Mouse (Mus musculus) intestine, embryonic 14.5 days (tissue): ENCODE measurements around the gene Srebf1. TPM values are rescaled to one million over a fixed set of nuclear protein-coding genes. Genes with fewer than 3 reads are reported as not detected.

Source experiments
- ATAC-seq: fragments of 200-750 bp; cut with Nextera tagmentation; replicated peaks from 2 replicates; pipeline ENCODE4 v1.8.0; 2017; ENCODE audit warnings: low read depth, moderate number of reproducible peaks, moderate TSS enrichment, moderate library complexity; ENCODE audit not compliant: low FRiP score, low TSS enrichment
- DNase-seq: peaks from one replicate; pipeline ENCODE4 v3.0.0-alpha.2; 2018; ENCODE audit warnings: low spot score
- H3K27ac ChIP-seq: fragments of 300-500 bp; sonication (generic); 2 replicates; pipeline ENCODE4 v1.5.1; 2014; ENCODE audit warnings: low read depth, mild to moderate bottlenecking, control low read depth
- H3K27me3 ChIP-seq: fragments of 300-500 bp; sonication (generic); replicated peaks from 2 replicates; pipeline ENCODE4 v1.6.1; 2014; ENCODE audit warnings: low read length, control low read depth; ENCODE audit not compliant: control insufficient read depth, insufficient read depth
- H3K36me3 ChIP-seq: fragments of 300-500 bp; sonication (generic); 2 replicates; pipeline ENCODE4 v1.6.1; 2014; ENCODE audit warnings: low read length, control low read depth; ENCODE audit not compliant: control insufficient read depth, insufficient read depth
- H3K4me1 ChIP-seq: fragments of 300-500 bp; sonication (generic); replicated peaks from 2 replicates; pipeline ENCODE4 v1.6.1; 2014; ENCODE audit warnings: low read length, control low read depth, mixed read lengths; ENCODE audit not compliant: control insufficient read depth, insufficient read depth
- H3K4me2 ChIP-seq: fragments of 300-500 bp; sonication (generic); 2 replicates; pipeline ENCODE4 v1.6.1; 2014; ENCODE audit warnings: low read length
- H3K4me3 ChIP-seq: fragments of 300-500 bp; sonication (generic); 2 replicates; pipeline ENCODE4 v1.5.1; 2014; ENCODE audit warnings: low read depth, low read length, control low read depth, mixed read lengths
- H3K9ac ChIP-seq: fragments of 300-500 bp; sonication (generic); 2 replicates; pipeline ENCODE4 v1.6.1; 2014; ENCODE audit warnings: mild to moderate bottlenecking, low read length
- H3K9me3 ChIP-seq: fragments of 300-500 bp; sonication (generic); 2 replicates; pipeline ENCODE4 v1.6.1; 2016; ENCODE audit warnings: low read length, control low read depth; ENCODE audit not compliant: control insufficient read depth
- WGBS: fragments of 180-500 bp; shearing (Covaris S2); extraction: QIAGEN DNeasy Blood & Tissue Kit; methylation state at CpG from one replicate; pipeline ENCODE4 v1.1.7; 2014; 5-methylcytosine and 5-hydroxymethylcytosine counted together
- polyA plus RNA-seq: library from polyadenylated mRNA; unstranded; fragments of >200 nt; fragmentation: Nextera tagmentation; extraction: Ambion mirVana; gene quantifications from 2 replicates; pipeline ENCODE4 v1.2.1, GENCODE M21; 2014

The Srebf1 gene
- polyA plus RNA-seq, 1 experiment from 2014 or later = 97.7 TPM

- H3K27me3 ChIP-seq = no peaks in the 10 kb centered on the region
- WGBS = 88% methylated on average over 11 of the region's 11 CpGs
- DNase-seq = no peak
- H3K27ac ChIP-seq = no peak overlapping the region
- H3K9ac ChIP-seq = no peak overlapping the region
- no peak overlapping the region for H3K4me2 ChIP-seq
- no peaks in the 10 kb centered on the region for H3K9me3 ChIP-seq
- no peak overlapping the region for H3K4me3 ChIP-seq
- peaks cover 73% of the 10 kb centered on the region for H3K36me3 ChIP-seq
- no peak for ATAC-seq
- H3K4me1 ChIP-seq = peaks cover 34% of the 10 kb centered on the region
These were observed 35.3 kb downstream of the Srebf1 start for GRCm38 (mm10) chr11:60187070-60187469.

- DNase-seq = no peak
- no peak overlapping the region for H3K27ac ChIP-seq
- H3K9me3 ChIP-seq = no peaks in the 10 kb centered on the region
- WGBS = 75% methylated on average over 20 of the region's 20 CpGs
- H3K27me3 ChIP-seq = no peaks in the 10 kb centered on the region
- H3K9ac ChIP-seq = no peak overlapping the region
- peaks cover 48% of the 10 kb centered on the region for H3K4me1 ChIP-seq
- ATAC-seq = no peak
- H3K4me2 ChIP-seq = no peak overlapping the region
- H3K36me3 ChIP-seq = peaks cover 59% of the 10 kb centered on the region
- H3K4me3 ChIP-seq = no peak overlapping the region
These were observed 36.8 kb downstream of the Srebf1 start for GRCm38 (mm10) chr11:60185396-60186231.

GRCm38 (mm10) chr11:60184346-60185325 lies 37.7 kb downstream of the Srebf1 start:
- Histone ChIP-seq H3K36me3 (peaks cover 53% of the 10 kb centered on the region), H3K9ac (no peak overlapping the region), H3K4me2 (no peak overlapping the region), H3K27ac (peak overlapping the region; percentile 23; the same call in 1 of the 2 replicates), H3K4me3 (no peak overlapping the region), H3K4me1 (peaks cover 56% of the 10 kb centered on the region), H3K27me3 (no peaks in the 10 kb centered on the region), H3K9me3 (no peaks in the 10 kb centered on the region)
- ATAC-seq = 0 out of 2 replicates have a peak, but pooled peaks have one; percentile 26
- WGBS = 45% methylated on average over 22 of the region's 22 CpGs
- no peak for DNase-seq

- Histone ChIP-seq H3K4me2 (no peak overlapping the region), H3K27me3 (no peaks in the 10 kb centered on the region), H3K4me3 (no peak overlapping the region), H3K9ac (no peak overlapping the region), H3K27ac (peak overlapping the region; percentile 38; the same call in 1 of the 2 replicates), H3K4me1 (peaks cover 73% of the 10 kb centered on the region), H3K9me3 (no peaks in the 10 kb centered on the region), H3K36me3 (peaks cover 37% of the 10 kb centered on the region)
- ATAC-seq (no peak), DNase-seq (no peak)
- WGBS = 54% methylated on average over 2 of the region's 2 CpGs
These were observed 39.6 kb downstream of the Srebf1 start for GRCm38 (mm10) chr11:60182741-60183140.

GRCm38 (mm10) chr11:60182116-60182670 lies 40.2 kb downstream of the Srebf1 start:
- DNase-seq = no peak
- H3K9ac ChIP-seq = no peak overlapping the region
- no peak for ATAC-seq
- H3K4me3 ChIP-seq = no peak overlapping the region
- H3K36me3 ChIP-seq = peaks cover 31% of the 10 kb centered on the region
- peaks cover 78% of the 10 kb centered on the region for H3K4me1 ChIP-seq
- no peaks in the 10 kb centered on the region for H3K9me3 ChIP-seq
- WGBS = 79% methylated on average over 12 of the region's 12 CpGs
- H3K27me3 ChIP-seq = no peaks in the 10 kb centered on the region
- H3K27ac ChIP-seq = peak overlapping the region; percentile 45
- no peak overlapping the region for H3K4me2 ChIP-seq

GRCm38 (mm10) chr11:60178506-60178905 lies 43.9 kb downstream of the Srebf1 start:
- DNase-seq = peak; percentile 75
- Histone ChIP-seq H3K36me3 (peaks cover 10% of the 10 kb centered on the region; the same call in 1 of the 2 replicates), H3K4me2 (0 out of 2 replicates have a peak overlapping the region, but pooled peaks have one; percentile 99), H3K27me3 (no peaks in the 10 kb centered on the region), H3K4me3 (no peak overlapping the region), H3K9ac (no peak overlapping the region), H3K9me3 (no peaks in the 10 kb centered on the region), H3K27ac (no peak overlapping the region), H3K4me1 (peaks cover 82% of the 10 kb centered on the region)
- ATAC-seq = no peak

GRCm38 (mm10) chr11:60178005-60178404 lies 44.4 kb downstream of the Srebf1 start:
- no peak overlapping the region for H3K4me3 ChIP-seq
- H3K9ac ChIP-seq = no peak overlapping the region
- peaks cover 15% of the 10 kb centered on the region; the same call in 1 of the 2 replicates for H3K36me3 ChIP-seq
- 32% methylated on average over 6 of the region's 6 CpGs for WGBS
- peak overlapping the region; percentile 88; the same call in 1 of the 2 replicates for H3K27ac ChIP-seq
- H3K27me3 ChIP-seq = no peaks in the 10 kb centered on the region
- no peak for ATAC-seq
- H3K9me3 ChIP-seq = no peaks in the 10 kb centered on the region
- H3K4me2 ChIP-seq = peak overlapping the region; percentile 99
- no peak for DNase-seq
- peaks cover 80% of the 10 kb centered on the region for H3K4me1 ChIP-seq
